Mouse (Mus musculus) stomach, postnatal 0 days (tissue): ENCODE measurements at regions not wholly inside any gene's neighbourhood (a gene's known extent, or its start where the extent isn't known, plus 50 kb on each side); places are given as distances from the start of the nearest gene placed in this dataset.

Experiments
- ATAC-seq: fragments of 200-750 bp; cut with Nextera tagmentation; 2 replicates; pipeline ENCODE4 v1.8.0; 2017; ENCODE audit not compliant: low FRiP score, low TSS enrichment
- DNase-seq: peaks from one replicate; pipeline ENCODE4 v3.0.0-alpha.2; 2016; ENCODE audit warnings: low spot score
- H3K27ac ChIP-seq: fragments of 300-500 bp; sonication (generic); replicated peaks from 2 replicates; pipeline ENCODE4 v1.5.1; 2014; ENCODE audit warnings: mild to moderate bottlenecking, control low read depth
- H3K27me3 ChIP-seq: fragments of 300-500 bp; sonication (generic); 2 replicates; pipeline ENCODE4 v1.6.1; 2014; ENCODE audit warnings: low read length; ENCODE audit not compliant: control insufficient read depth, insufficient read depth
- H3K36me3 ChIP-seq: fragments of 300-500 bp; sonication (generic); 2 replicates; pipeline ENCODE4 v1.6.1; 2014; ENCODE audit warnings: low read length, mixed read lengths; ENCODE audit not compliant: control insufficient read depth, insufficient read depth
- H3K4me1 ChIP-seq: fragments of 300-500 bp; sonication (generic); replicated peaks from 2 replicates; pipeline ENCODE4 v1.6.1; 2014; ENCODE audit warnings: antibody characterized with exemption; ENCODE audit not compliant: control insufficient read depth, insufficient read depth
- H3K4me2 ChIP-seq: fragments of 300-500 bp; sonication (generic); replicated peaks from 2 replicates; pipeline ENCODE4 v1.6.1; 2014; ENCODE audit warnings: low read depth, mild to moderate bottlenecking, control low read depth, moderate library complexity
- H3K4me3 ChIP-seq: fragments of 300-500 bp; sonication (generic); 2 replicates; pipeline ENCODE4 v1.5.1; 2014; ENCODE audit warnings: low read depth, low read length, control low read depth
- H3K9ac ChIP-seq: fragments of 300-500 bp; sonication (generic); 2 replicates; pipeline ENCODE4 v1.6.1; 2014; ENCODE audit warnings: mild to moderate bottlenecking, low read length, control low read depth, mixed read lengths
- H3K9me3 ChIP-seq: fragments of 300-500 bp; sonication (generic); 2 replicates; pipeline ENCODE4 v1.6.1; 2016; ENCODE audit warnings: low read length; ENCODE audit not compliant: control insufficient read depth
- CTCF ChIP-seq: IDR thresholded peaks from 2 replicates; pipeline ENCODE4 v1.5.1; 2016; ENCODE audit warnings: antibody characterized with exemption, low read depth, mild to moderate bottlenecking, moderate library complexity
- EP300 ChIP-seq: optimal IDR thresholded peaks from 2 replicates; pipeline ENCODE3; 2016; ENCODE audit warnings: antibody characterized with exemption
- WGBS: fragments of 180-500 bp; shearing (Covaris S2); extraction: QIAGEN DNeasy Blood & Tissue Kit; methylation state at CpG from one replicate; pipeline ENCODE4 v1.1.7; 2014; 5-methylcytosine and 5-hydroxymethylcytosine counted together

- no peaks in the 10 kb centered on the region for H3K9me3 ChIP-seq
- no peaks in the 10 kb centered on the region for H3K27me3 ChIP-seq
- 6% methylated on average over 5 of the region's 5 CpGs for WGBS
- no peak for TF ChIP-seq EP300
- TF ChIP-seq CTCF, result peak; percentile 74
- no peak overlapping the region for H3K27ac ChIP-seq
- no peaks in the 10 kb centered on the region for H3K4me1 ChIP-seq
- no peak overlapping the region for H3K4me2 ChIP-seq
- ATAC-seq (no peak), DNase-seq (peak; percentile 23)
- H3K36me3 ChIP-seq, result no peaks in the 10 kb centered on the region
- H3K4me3 ChIP-seq, result no peak overlapping the region
- no peak overlapping the region for H3K9ac ChIP-seq
These were observed 67.1 kb upstream of the Gabrg2 start for GRCm38 (mm10) chr11:42067788-42068187.

GRCm38 (mm10) chr11:42051567-42051966, 50.9 kb upstream of the Gabrg2 start:
- Histone ChIP-seq H3K4me2 (no peak overlapping the region), H3K36me3 (no peaks in the 10 kb centered on the region), H3K27ac (no peak overlapping the region), H3K9ac (no peak overlapping the region), H3K9me3 (no peaks in the 10 kb centered on the region), H3K27me3 (no peaks in the 10 kb centered on the region), H3K4me1 (no peaks in the 10 kb centered on the region), H3K4me3 (no peak overlapping the region)
- no peak for TF ChIP-seq EP300
- no peak for TF ChIP-seq CTCF
- WGBS, result 76% methylated on average over 1 of the region's 1 CpGs
- DNase-seq (no peak), ATAC-seq (no peak)
